Mouse (Mus musculus): ENCODE measurements around the gene Tfrc. TPM values are rescaled to one million over a fixed set of nuclear protein-coding genes. Genes with fewer than 3 reads are reported as not detected.

Tfrc gene
- polyA plus RNA-seq, 1 experiment, result 25.1 TPM

- no peak for TF ChIP-seq MYOD1 (IDR thresholded peaks at IDR 0.05; ENCODE audit: control insufficient read depth, insufficient read length, low read depth)
- no peak for TF ChIP-seq CTCF (IDR thresholded peaks at IDR 0.05; ENCODE audit: control insufficient read depth, insufficient read depth, insufficient read length)
- TF ChIP-seq FOSL1 (IDR thresholded peaks at IDR 0.05; ENCODE audit: insufficient read depth, low read length, poor library complexity, severe bottlenecking), result no peak
- no peak for TF ChIP-seq USF1 (IDR thresholded peaks at IDR 0.05; ENCODE audit: low read depth)
- no peak for TF ChIP-seq MAX (IDR thresholded peaks at IDR 0.05)
- no peak for TF ChIP-seq CEBPB (IDR thresholded peaks at IDR 0.05; ENCODE audit: low read depth)
- no peak for TF ChIP-seq MYOG (IDR thresholded peaks at IDR 0.05; ENCODE audit: control insufficient read depth, extremely low read depth, insufficient read length)
- no peak overlapping the region for H3ac ChIP-seq (ENCODE audit: control insufficient read depth, insufficient read length, low read depth)
- H3K4me3 ChIP-seq (ENCODE audit: insufficient read depth, poor library complexity, severe bottlenecking), result no peak overlapping the region
Observed at GRCm38 (mm10) chr16:32633486-32634012, 24.8 kb downstream of the Tfrc start.

GRCm38 (mm10) chr16:32634183-32634582 is 25.5 kb downstream of the Tfrc start:
- H3K79me3 ChIP-seq (ENCODE audit: low read depth), result no peaks in the 10 kb centered on the region
- no peaks in the 10 kb centered on the region for H3K27me3 ChIP-seq (ENCODE audit: control insufficient read depth, insufficient read depth, insufficient read length)
- H3ac ChIP-seq (ENCODE audit: control insufficient read depth, insufficient read length, low read depth), result no peak overlapping the region
- TF ChIP-seq MAX (IDR thresholded peaks at IDR 0.05) (no peak), USF1 (IDR thresholded peaks at IDR 0.05; ENCODE audit: low read depth) (no peak), CEBPB (IDR thresholded peaks at IDR 0.05; ENCODE audit: low read depth) (no peak)
- H3K4me3 ChIP-seq (ENCODE audit: insufficient read depth, poor library complexity, severe bottlenecking), result no peak overlapping the region
- H3K79me2 ChIP-seq (ENCODE audit: control insufficient read depth, insufficient read depth), result no peaks in the 10 kb centered on the region
- peaks cover 32% of the 10 kb centered on the region for H3K36me3 ChIP-seq (ENCODE audit: control insufficient read depth, insufficient read depth)

More at GRCm38 (mm10) chr16:32633486-32634012, 24.8 kb downstream of the Tfrc start:
- H3K79me2 ChIP-seq (ENCODE audit: control insufficient read depth, insufficient read depth), result no peaks in the 10 kb centered on the region
- no peaks in the 10 kb centered on the region for H3K27me3 ChIP-seq (ENCODE audit: control insufficient read depth, insufficient read depth, insufficient read length)
- H3K36me3 ChIP-seq (ENCODE audit: control insufficient read depth, insufficient read depth), result peaks cover 38% of the 10 kb centered on the region
- no peaks in the 10 kb centered on the region for H3K79me3 ChIP-seq (ENCODE audit: low read depth)

- H3ac ChIP-seq (ENCODE audit: control insufficient read depth, insufficient read length, low read depth), result no peak overlapping the region
- peaks cover 23% of the 10 kb centered on the region for H3K36me3 ChIP-seq (ENCODE audit: control insufficient read depth, insufficient read depth)
- H3K79me2 ChIP-seq (ENCODE audit: control insufficient read depth, insufficient read depth), result no peaks in the 10 kb centered on the region
- H3K27me3 ChIP-seq (ENCODE audit: control insufficient read depth, insufficient read depth, insufficient read length), result no peaks in the 10 kb centered on the region
- TF ChIP-seq MAX (IDR thresholded peaks at IDR 0.05), result no peak
- TF ChIP-seq FOSL1 (IDR thresholded peaks at IDR 0.05; ENCODE audit: insufficient read depth, low read length, poor library complexity, severe bottlenecking), result no peak
- no peak for TF ChIP-seq CEBPB (IDR thresholded peaks at IDR 0.05; ENCODE audit: low read depth)
- TF ChIP-seq USF1 (IDR thresholded peaks at IDR 0.05; ENCODE audit: low read depth), result no peak
- no peak for TF ChIP-seq CTCF (IDR thresholded peaks at IDR 0.05; ENCODE audit: control insufficient read depth, insufficient read depth, insufficient read length)
- no peak for TF ChIP-seq MYOG (IDR thresholded peaks at IDR 0.05; ENCODE audit: control insufficient read depth, extremely low read depth, insufficient read length)
- TF ChIP-seq MYOD1 (IDR thresholded peaks at IDR 0.05; ENCODE audit: control insufficient read depth, insufficient read length, low read depth), result no peak
- no peak overlapping the region for H3K4me3 ChIP-seq (ENCODE audit: insufficient read depth, poor library complexity, severe bottlenecking)
- H3K79me3 ChIP-seq (ENCODE audit: low read depth), result no peaks in the 10 kb centered on the region
Observed at GRCm38 (mm10) chr16:32635314-32635713, 26.6 kb downstream of the Tfrc start.

GRCm38 (mm10) chr16:32636331-32636730 is 27.6 kb downstream of the Tfrc start:
- TF ChIP-seq MYOD1 (IDR thresholded peaks at IDR 0.05; ENCODE audit: control insufficient read depth, insufficient read length, low read depth), result no peak
- no peak for TF ChIP-seq CTCF (IDR thresholded peaks at IDR 0.05; ENCODE audit: control insufficient read depth, insufficient read depth, insufficient read length)
- TF ChIP-seq MYOG (IDR thresholded peaks at IDR 0.05; ENCODE audit: control insufficient read depth, extremely low read depth, insufficient read length), result no peak
- TF ChIP-seq MAX (IDR thresholded peaks at IDR 0.05), result no peak

GRCm38 (mm10) chr16:32636871-32637521 is 28.3 kb downstream of the Tfrc start:
- no peaks in the 10 kb centered on the region for H3K79me2 ChIP-seq (ENCODE audit: control insufficient read depth, insufficient read depth)
- H3K4me3 ChIP-seq (ENCODE audit: insufficient read depth, poor library complexity, severe bottlenecking), result no peak overlapping the region
- peaks cover 12% of the 10 kb centered on the region for H3K36me3 ChIP-seq (ENCODE audit: control insufficient read depth, insufficient read depth)
- no peak for TF ChIP-seq MAX (IDR thresholded peaks at IDR 0.05)
- TF ChIP-seq USF1 (IDR thresholded peaks at IDR 0.05; ENCODE audit: low read depth), result no peak
- no peak for TF ChIP-seq CEBPB (IDR thresholded peaks at IDR 0.05; ENCODE audit: low read depth)
- TF ChIP-seq CTCF (IDR thresholded peaks at IDR 0.05; ENCODE audit: control insufficient read depth, insufficient read depth, insufficient read length), result no peak
- no peak for TF ChIP-seq MYOG (IDR thresholded peaks at IDR 0.05; ENCODE audit: control insufficient read depth, extremely low read depth, insufficient read length)
- no peak for TF ChIP-seq FOSL1 (IDR thresholded peaks at IDR 0.05; ENCODE audit: insufficient read depth, low read length, poor library complexity, severe bottlenecking)
- no peak for TF ChIP-seq MYOD1 (IDR thresholded peaks at IDR 0.05; ENCODE audit: control insufficient read depth, insufficient read length, low read depth)
- no peaks in the 10 kb centered on the region for H3K27me3 ChIP-seq (ENCODE audit: control insufficient read depth, insufficient read depth, insufficient read length)
- H3K79me3 ChIP-seq (ENCODE audit: low read depth), result no peaks in the 10 kb centered on the region
- no peak overlapping the region for H3ac ChIP-seq (ENCODE audit: control insufficient read depth, insufficient read length, low read depth)

More at GRCm38 (mm10) chr16:32636331-32636730, 27.6 kb downstream of the Tfrc start:
- Histone ChIP-seq H3K79me3 (ENCODE audit: low read depth) (no peaks in the 10 kb centered on the region), H3K27me3 (ENCODE audit: control insufficient read depth, insufficient read depth, insufficient read length) (no peaks in the 10 kb centered on the region), H3K36me3 (ENCODE audit: control insufficient read depth, insufficient read depth) (peaks cover 12% of the 10 kb centered on the region), H3K4me3 (ENCODE audit: insufficient read depth, poor library complexity, severe bottlenecking) (no peak overlapping the region), H3K79me2 (ENCODE audit: control insufficient read depth, insufficient read depth) (no peaks in the 10 kb centered on the region), H3ac (ENCODE audit: control insufficient read depth, insufficient read length, low read depth) (no peak overlapping the region)

- TF ChIP-seq FOSL1 (IDR thresholded peaks at IDR 0.05; ENCODE audit: insufficient read depth, low read length, poor library complexity, severe bottlenecking) (no peak), CTCF (IDR thresholded peaks at IDR 0.05; ENCODE audit: control insufficient read depth, insufficient read depth, insufficient read length) (peak; percentile 30)
- no peak overlapping the region for H3ac ChIP-seq (ENCODE audit: control insufficient read depth, insufficient read length, low read depth)
- H3K79me3 ChIP-seq (ENCODE audit: low read depth), result no peaks in the 10 kb centered on the region
- H3K27me3 ChIP-seq (ENCODE audit: control insufficient read depth, insufficient read depth, insufficient read length), result no peaks in the 10 kb centered on the region
- no peak overlapping the region for H3K4me3 ChIP-seq (ENCODE audit: insufficient read depth, poor library complexity, severe bottlenecking)
- no peaks in the 10 kb centered on the region for H3K36me3 ChIP-seq (ENCODE audit: control insufficient read depth, insufficient read depth)
- H3K79me2 ChIP-seq (ENCODE audit: control insufficient read depth, insufficient read depth), result no peaks in the 10 kb centered on the region
Observed at GRCm38 (mm10) chr16:32638476-32638875, 29.8 kb downstream of the Tfrc start.

All from C2C12 (cell line).